Mouse (Mus musculus): ENCODE data around the gene Nhlrc2. TPM values are rescaled to one million over a fixed set of nuclear protein-coding genes. Genes with fewer than 3 reads are reported as not detected.

The Nhlrc2 gene
- total and polyA plus RNA-seq, 3 experiments: 9.9 to 18.3 (median 12.6) TPM

DNA sequence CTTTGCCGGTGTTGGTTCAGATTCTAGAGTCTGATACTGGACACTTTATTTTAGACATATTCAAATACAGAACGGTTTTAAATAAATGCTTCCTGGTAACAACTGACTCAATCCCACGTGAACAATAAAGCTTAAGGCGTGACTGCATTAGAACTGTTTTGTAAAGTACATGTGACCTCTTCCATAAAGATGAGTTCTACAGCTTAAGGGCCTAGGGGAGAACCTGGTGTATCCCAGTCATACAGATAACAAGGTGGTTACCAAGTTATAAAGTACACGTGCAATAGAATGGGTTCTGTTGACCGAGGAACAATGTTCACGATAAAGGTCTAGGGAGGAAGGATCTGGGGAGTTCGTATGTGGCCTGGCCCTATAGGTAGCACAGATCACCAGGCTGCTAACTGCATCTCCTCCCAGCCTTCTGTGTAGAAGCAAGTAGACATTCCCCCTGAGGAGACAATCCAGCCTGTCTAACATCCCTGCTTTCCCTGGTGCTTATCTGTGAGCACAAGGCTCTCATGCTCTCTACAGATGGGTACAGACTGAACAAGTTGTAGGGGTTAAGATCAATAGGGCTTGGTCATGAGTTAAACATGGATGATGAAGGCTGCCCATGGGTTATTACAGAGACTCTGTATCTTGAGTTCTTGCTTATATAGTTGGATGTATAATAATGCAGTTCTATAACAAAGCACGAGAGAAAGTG lies 14.5 kb downstream of the Nhlrc2 start:
- Histone ChIP-seq H3K36me3 (replicated peaks in 1 of 2; ENCODE audit: control insufficient read depth in 1 of 2, insufficient read depth in 1 of 2, low read length in 1 of 2) (peaks cover 16 to 72% of the 10 kb centered on the region in 2 experiments), H3K9me3 (replicated peaks; ENCODE audit: low read length) (no peaks in the 10 kb centered on the region), H3K79me2 (replicated peaks; ENCODE audit: control insufficient read depth, extremely low read depth, insufficient read depth, poor library complexity, severe bottlenecking) (no peaks in the 10 kb centered on the region; the same call in 1 of the 2 replicates), H3K4me1 (ENCODE audit: control insufficient read depth in 1 of 2, insufficient read depth in 2 of 2) (peaks cover 0 to 23% of the 10 kb centered on the region in 2 experiments; a peak in 1 of 4 replicates), H3K4me3 (replicated peaks in 1 of 3; ENCODE audit: low read depth in 2 of 3, low read length in 2 of 3, poor library complexity in 1 of 3) (no peak overlapping the region), H3K27me3 (replicated peaks) (no peaks in the 10 kb centered on the region), H3K27ac (ENCODE audit: insufficient read depth, low read depth) (no peak overlapping the region), H3K9ac (ENCODE audit: insufficient read depth, low read depth) (no peak overlapping the region), H3K4me2 (ENCODE audit: insufficient read depth, low read depth, poor library complexity, severe bottlenecking) (no peak overlapping the region)
- dilution Hi-C loops (cut with MboI; ENCODE audit: extremely low pct_ligation_motif_present, extremely low pct_unique_long_range_greater_than_20kb, low sequenced_read_pairs): no loop called here
- DNase-seq (ENCODE audit: extremely low read depth): no peak
- no peak for TF ChIP-seq JUND (conservative IDR thresholded peaks at IDR 0.05; ENCODE audit: low read depth, low read length)
- in situ Hi-C loops (cut with MboI; ENCODE audit: low pct_ligation_motif_present, low pct_unique_long_range_greater_than_20kb, low sequenced_read_pairs): no loop called here

DNA sequence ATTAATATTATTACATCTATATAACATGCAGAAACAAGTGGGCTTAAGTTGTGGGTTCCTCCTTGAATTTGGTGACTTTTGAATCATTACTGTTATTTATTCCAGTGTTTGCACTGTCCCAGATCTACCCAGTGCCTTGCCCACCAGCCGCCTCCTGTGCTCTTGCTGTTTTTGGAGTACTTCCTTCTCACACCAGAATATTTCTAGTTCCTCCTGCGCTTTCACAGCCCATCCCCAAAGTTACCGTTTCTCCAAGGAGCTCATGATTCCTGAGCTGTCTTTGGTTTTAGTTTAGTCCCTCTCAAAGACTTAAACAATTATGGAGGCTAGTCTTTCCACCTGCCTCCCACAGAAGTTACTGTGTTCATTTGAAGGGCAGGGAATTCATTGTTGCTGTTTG lies 15.4 kb downstream of the Nhlrc2 start:
- dilution Hi-C loops (cut with MboI; ENCODE audit: extremely low pct_ligation_motif_present, extremely low pct_unique_long_range_greater_than_20kb, low sequenced_read_pairs) (no loop called here), in situ Hi-C loops (cut with MboI; ENCODE audit: low pct_ligation_motif_present, low pct_unique_long_range_greater_than_20kb, low sequenced_read_pairs) (no loop called here)
- H3K4me2 ChIP-seq (ENCODE audit: insufficient read depth, low read depth, poor library complexity, severe bottlenecking): no peak overlapping the region
- TF ChIP-seq SMC3 (IDR thresholded peaks at IDR 0.05; ENCODE audit: low read depth, low read length): no peak
- TF ChIP-seq CHD2 (IDR thresholded peaks at IDR 0.05; ENCODE audit: low read length): no peak
- no peak for TF ChIP-seq NELFE (IDR thresholded peaks at IDR 0.05; ENCODE audit: low read depth, low read length)
- no peak for TF ChIP-seq TBP (conservative IDR thresholded peaks at IDR 0.05; ENCODE audit: low read depth, low read length)
- H3K27me3 ChIP-seq (replicated peaks): no peaks in the 10 kb centered on the region
- H3K36me3 ChIP-seq (replicated peaks in 1 of 2; ENCODE audit: control insufficient read depth in 1 of 2, insufficient read depth in 1 of 2, low read length in 1 of 2): peaks cover 12 to 69% of the 10 kb centered on the region in 2 experiments
- peaks cover 0 to 22% of the 10 kb centered on the region in 2 experiments; a peak in 1 of 4 replicates for H3K4me1 ChIP-seq (ENCODE audit: control insufficient read depth in 1 of 2, insufficient read depth in 2 of 2)
- peaks cover 5% of the 10 kb centered on the region; the same call in 1 of the 2 replicates for H3K79me2 ChIP-seq (replicated peaks; ENCODE audit: control insufficient read depth, extremely low read depth, insufficient read depth, poor library complexity, severe bottlenecking)
- H3K9me3 ChIP-seq (replicated peaks; ENCODE audit: low read length): no peaks in the 10 kb centered on the region
- H3K9ac ChIP-seq (ENCODE audit: insufficient read depth, low read depth): no peak overlapping the region
- no peak overlapping the region for H3K4me3 ChIP-seq (replicated peaks in 1 of 3; ENCODE audit: low read depth in 2 of 3, low read length in 2 of 3, poor library complexity in 1 of 3)
- DNase-seq (ENCODE audit: extremely low read depth): no peak
- H3K27ac ChIP-seq (ENCODE audit: insufficient read depth, low read depth): no peak overlapping the region

DNA sequence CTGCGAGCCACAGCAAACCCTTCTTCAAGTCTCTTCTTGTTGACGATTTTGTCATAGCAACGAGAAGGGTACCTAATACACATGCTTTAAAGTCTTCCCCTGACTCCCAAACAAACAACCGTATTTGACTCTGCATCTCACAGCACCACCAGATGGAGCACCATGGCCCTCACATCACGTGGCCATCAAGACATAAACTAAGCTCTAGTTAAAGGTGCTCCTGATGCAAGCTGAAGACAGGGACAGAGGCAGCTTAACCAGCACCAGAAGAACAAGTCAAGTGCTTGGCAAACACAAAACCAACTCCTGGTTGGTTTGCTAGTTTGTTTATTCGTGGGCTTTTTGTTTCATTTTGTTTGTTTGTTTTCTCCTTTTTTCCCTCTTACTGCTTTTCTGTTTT lies 17.3 kb downstream of the Nhlrc2 start:
- peak; percentile 20 for DNase-seq (ENCODE audit: extremely low read depth)
- Histone ChIP-seq H3K79me2 (replicated peaks; ENCODE audit: control insufficient read depth, extremely low read depth, insufficient read depth, poor library complexity, severe bottlenecking) (peaks cover 9% of the 10 kb centered on the region), H3K4me3 (replicated peaks in 1 of 3; ENCODE audit: low read depth in 2 of 3, low read length in 2 of 3, poor library complexity in 1 of 3) (no peak overlapping the region), H3K9me3 (replicated peaks; ENCODE audit: low read length) (no peaks in the 10 kb centered on the region), H3K27ac (ENCODE audit: insufficient read depth, low read depth) (no peak overlapping the region), H3K9ac (ENCODE audit: insufficient read depth, low read depth) (no peak overlapping the region), H3K4me2 (ENCODE audit: insufficient read depth, low read depth, poor library complexity, severe bottlenecking) (no peak overlapping the region), H3K27me3 (replicated peaks) (no peaks in the 10 kb centered on the region), H3K4me1 (ENCODE audit: control insufficient read depth in 1 of 2, insufficient read depth in 2 of 2) (peaks cover 0 to 19% of the 10 kb centered on the region in 2 experiments; a peak in 1 of 4 replicates), H3K36me3 (replicated peaks in 1 of 2; ENCODE audit: control insufficient read depth in 1 of 2, insufficient read depth in 1 of 2, low read length in 1 of 2) (peaks cover 5 to 59% of the 10 kb centered on the region in 2 experiments)
- dilution Hi-C loops (cut with MboI; ENCODE audit: extremely low pct_ligation_motif_present, extremely low pct_unique_long_range_greater_than_20kb, low sequenced_read_pairs) (no loop called here), in situ Hi-C loops (cut with MboI; ENCODE audit: low pct_ligation_motif_present, low pct_unique_long_range_greater_than_20kb, low sequenced_read_pairs) (no loop called here)
- TF ChIP-seq ELF1 (IDR thresholded peaks at IDR 0.05; ENCODE audit: low read depth, low read length) (no peak), CTCF (conservative IDR thresholded peaks at IDR 0.05 in 1 of 2, IDR thresholded peaks at IDR 0.05 in 1 of 2; ENCODE audit: low read depth in 2 of 2, low read length in 2 of 2) (peak in 1 of 2 experiments; percentile 40; a peak in 2 of 4 replicates), MEF2A (IDR thresholded peaks at IDR 0.05; ENCODE audit: borderline replicate concordance, low read depth, low read length) (no peak), ZNF384 (IDR thresholded peaks at IDR 0.05; ENCODE audit: low read depth, low read length) (no peak), PAX5 (IDR thresholded peaks at IDR 0.05; ENCODE audit: low read length) (no peak), NRF1 (IDR thresholded peaks at IDR 0.05; ENCODE audit: low read depth, low read length) (no peak), USF1 (IDR thresholded peaks at IDR 0.05; ENCODE audit: low read depth, low read length) (0 out of 2 replicates have a peak, but pooled peaks have one; percentile 5), RAD21 (IDR thresholded peaks at IDR 0.05; ENCODE audit: low read depth, low read length) (no peak; the same call in none of the 2 replicates), POLR2AphosphoS2 (IDR thresholded peaks at IDR 0.05; ENCODE audit: low read depth, low read length) (no peak), SMC3 (IDR thresholded peaks at IDR 0.05; ENCODE audit: low read depth, low read length) (peak; percentile 29), NELFE (IDR thresholded peaks at IDR 0.05; ENCODE audit: low read depth, low read length) (no peak)
